Mouse (Mus musculus): ENCODE data around the gene Thap12. TPM values are rescaled to one million over a fixed set of nuclear protein-coding genes. Genes with fewer than 3 reads are reported as not detected.

The Thap12 gene
- 4.2 and 5.0 TPM in 2 replicates for polyA plus RNA-seq (2012; rRNA removed)

DNA sequence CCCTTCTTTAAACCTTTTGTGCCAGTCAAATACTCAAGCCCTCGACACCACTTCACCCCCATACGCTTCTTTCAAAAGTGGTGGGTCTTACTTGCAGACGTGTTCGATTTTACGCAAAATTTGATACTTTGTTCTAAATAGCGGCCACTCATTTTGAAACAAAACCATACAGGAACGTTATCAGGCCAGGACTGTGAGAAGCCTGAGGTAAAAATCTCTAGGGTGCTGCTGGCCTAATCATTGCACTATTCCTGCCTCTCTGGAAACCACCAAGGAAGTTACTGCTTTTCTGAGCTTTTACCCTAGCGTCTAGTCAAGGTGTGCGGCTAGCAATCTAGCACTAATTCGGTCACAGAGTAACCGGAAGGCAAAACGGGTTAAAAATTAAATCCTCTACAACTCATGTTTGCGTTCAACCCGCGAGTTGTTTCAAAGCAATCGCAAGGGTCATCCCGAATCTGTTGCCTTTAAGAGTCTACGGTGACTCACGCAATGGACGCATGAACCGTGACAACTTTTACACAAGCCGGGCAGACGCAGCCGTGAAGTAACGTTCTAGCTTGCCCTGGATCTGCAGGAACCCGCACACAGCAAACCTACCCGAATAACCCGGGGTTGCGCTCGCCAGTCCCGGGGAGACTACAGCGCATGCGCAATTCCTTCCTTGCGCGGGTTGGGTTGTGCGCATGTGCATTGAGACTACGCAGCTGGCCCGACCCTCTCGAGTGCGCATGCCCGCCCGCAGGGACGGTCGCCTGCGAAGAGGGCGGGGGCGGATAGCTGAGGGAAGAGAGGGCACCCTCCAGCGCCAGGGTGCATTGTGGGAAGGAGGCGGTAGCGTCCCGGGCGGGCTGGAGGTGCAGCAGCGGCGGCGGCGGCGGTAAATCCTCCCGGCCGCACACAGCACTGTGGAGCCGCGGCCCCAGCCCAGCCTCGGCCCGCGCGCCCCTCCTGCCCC, at the start of gene Thap12:
Gene Thap12, plus strand, starts transcription at position 821 of the 958 bp plus-strand sequence.
- H3K27ac ChIP-seq (ENCODE audit: insufficient read depth, low read length) = peak within 1 kb of the TSS; percentile 78
- DNase-seq (ENCODE audit: low read depth in 1 of 2, low spot score in 2 of 2) = peak; percentile 97 to 100
- TF ChIP-seq CTCF (IDR thresholded peaks at IDR 0.05; ENCODE audit: extremely low read depth, insufficient read depth, insufficient read length, insufficient replicate concordance) = peak; percentile 56; the same call in 1 of the 2 replicates
- peak; percentile 77 for TF ChIP-seq POLR2A (IDR thresholded peaks at IDR 0.05; ENCODE audit: low read depth, low read length)
- no peaks in the 10 kb centered on the region for H3K36me3 ChIP-seq (ENCODE audit: control insufficient read depth, insufficient read depth, low read length)
- peak within 1 kb of the TSS; percentile 73 for H3K4me3 ChIP-seq (ENCODE audit: extremely low read depth, insufficient read depth, insufficient read length)
- no peaks in the 10 kb centered on the region for H3K27me3 ChIP-seq (ENCODE audit: control insufficient read depth, insufficient read depth, low read length)
- H3K4me1 ChIP-seq (ENCODE audit: control insufficient read depth, insufficient read depth, insufficient read length) = peaks cover 3% of the 10 kb centered on the region; the same call in 1 of the 2 replicates
- 1% methylated on average over 65 of the region's 65 CpGs for WGBS

DNA sequence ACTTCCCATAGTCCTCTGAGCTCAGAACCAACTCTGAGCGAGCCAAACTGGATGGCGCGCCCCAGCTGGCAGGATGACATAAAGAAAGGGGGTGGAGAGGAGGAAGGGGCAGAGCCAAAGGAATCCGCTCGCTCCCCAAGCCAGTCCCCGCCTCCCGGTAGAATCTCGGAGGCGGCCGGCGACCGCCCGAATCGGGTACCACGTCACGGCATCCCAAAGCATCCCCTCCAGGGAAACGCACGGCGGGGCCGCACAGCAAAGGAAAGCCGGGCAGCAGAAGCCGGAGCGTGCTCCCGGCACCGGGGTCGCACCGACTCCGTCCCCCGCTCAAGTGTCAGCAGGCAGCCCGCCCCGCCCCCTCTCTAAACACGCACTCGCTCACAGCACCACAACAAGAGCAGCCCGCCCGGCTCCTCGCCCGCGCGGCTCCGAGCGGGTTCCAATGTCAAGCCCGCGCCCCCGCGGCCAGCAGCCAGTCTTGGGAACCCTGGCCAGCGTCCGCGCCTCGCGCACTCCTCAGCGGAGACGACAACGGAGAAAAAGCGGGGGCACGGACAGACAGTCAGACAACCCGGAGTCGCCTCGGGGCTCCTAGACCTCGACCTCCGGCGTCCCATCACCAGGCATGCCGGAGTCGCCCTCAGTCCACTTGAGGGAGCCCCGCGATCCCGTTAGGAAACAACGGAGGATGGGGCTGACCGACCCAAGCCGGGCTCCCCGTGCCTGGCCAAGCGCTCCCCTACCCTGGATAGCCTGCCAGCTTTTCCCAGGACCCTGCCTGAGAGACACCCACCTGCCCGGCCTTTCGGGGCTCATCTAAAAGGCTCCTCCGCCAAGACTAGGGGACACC, 47.0 kb upstream of the Thap12 start:
- Histone ChIP-seq H3K4me1 (ENCODE audit: control insufficient read depth, insufficient read depth, insufficient read length) (no peaks in the 10 kb centered on the region; the same call in 1 of the 2 replicates), H3K4me3 (ENCODE audit: extremely low read depth, insufficient read depth, insufficient read length) (peak overlapping the region; percentile 74), H3K27ac (ENCODE audit: insufficient read depth, low read length) (peak overlapping the region; percentile 81), H3K27me3 (ENCODE audit: control insufficient read depth, insufficient read depth, low read length) (no peaks in the 10 kb centered on the region), H3K36me3 (ENCODE audit: control insufficient read depth, insufficient read depth, low read length) (peaks cover 6% of the 10 kb centered on the region)
- DNase-seq (ENCODE audit: low read depth in 1 of 2, low spot score in 2 of 2) = peak; percentile 21 to 44
- WGBS = under 1% methylated on average over 66 of the region's 74 CpGs
- TF ChIP-seq POLR2A (IDR thresholded peaks at IDR 0.05; ENCODE audit: low read depth, low read length) (no peak), CTCF (IDR thresholded peaks at IDR 0.05; ENCODE audit: extremely low read depth, insufficient read depth, insufficient read length, insufficient replicate concordance) (no peak)

DNA sequence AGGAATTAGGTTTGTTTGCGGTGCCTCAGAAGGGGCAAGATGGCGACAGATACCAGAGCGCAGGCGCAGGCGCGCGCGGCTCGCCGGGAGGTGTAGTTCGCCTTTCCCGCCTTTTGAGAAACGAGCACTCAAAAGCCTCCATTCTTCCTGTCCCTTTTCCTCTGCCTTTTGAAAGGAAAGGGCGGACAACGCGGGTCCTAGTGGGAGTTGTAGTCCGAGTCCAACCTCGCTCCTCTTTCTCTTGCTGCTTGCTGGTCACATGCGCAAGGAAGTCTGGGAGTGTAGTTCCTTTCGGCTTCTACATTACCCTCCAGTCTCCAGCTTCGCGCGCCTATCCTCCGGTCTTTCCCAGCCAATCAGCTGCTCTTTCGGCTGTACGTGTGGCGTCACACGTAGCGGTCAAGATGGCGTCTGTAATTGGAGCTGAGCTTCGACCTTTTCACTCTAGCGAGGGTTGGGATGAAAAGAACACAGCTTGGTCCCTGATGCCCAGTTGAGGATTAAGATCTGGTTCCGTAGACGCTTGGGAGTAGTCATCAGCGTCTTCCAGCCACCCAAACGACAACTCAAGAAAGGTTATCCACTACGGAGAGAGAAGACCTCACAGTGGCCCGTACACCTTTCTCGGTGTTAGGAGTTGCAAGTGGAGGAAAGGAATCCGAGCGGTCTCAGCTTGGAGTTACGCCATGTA, 46.2 kb upstream of the Thap12 start, which contains the start of gene Emsy:
Gene Emsy, minus strand, starts transcription at position 253 of the 691 bp plus-strand sequence.
- Histone ChIP-seq H3K4me1 (ENCODE audit: control insufficient read depth, insufficient read depth, insufficient read length) (no peaks in the 10 kb centered on the region; the same call in 1 of the 2 replicates), H3K36me3 (ENCODE audit: control insufficient read depth, insufficient read depth, low read length) (peaks cover 6% of the 10 kb centered on the region), H3K27me3 (ENCODE audit: control insufficient read depth, insufficient read depth, low read length) (no peaks in the 10 kb centered on the region), H3K27ac (ENCODE audit: insufficient read depth, low read length) (peak within 1 kb of the TSS; percentile 83), H3K4me3 (ENCODE audit: extremely low read depth, insufficient read depth, insufficient read length) (peak within 1 kb of the TSS; percentile 74)
- peak; percentile 87 to 92 for DNase-seq (ENCODE audit: low read depth in 1 of 2, low spot score in 2 of 2)
- WGBS = under 1% methylated on average over 42 of the region's 42 CpGs
- TF ChIP-seq CTCF (IDR thresholded peaks at IDR 0.05; ENCODE audit: extremely low read depth, insufficient read depth, insufficient read length, insufficient replicate concordance) = no peak
- peak; percentile 85 for TF ChIP-seq POLR2A (IDR thresholded peaks at IDR 0.05; ENCODE audit: low read depth, low read length)

DNA sequence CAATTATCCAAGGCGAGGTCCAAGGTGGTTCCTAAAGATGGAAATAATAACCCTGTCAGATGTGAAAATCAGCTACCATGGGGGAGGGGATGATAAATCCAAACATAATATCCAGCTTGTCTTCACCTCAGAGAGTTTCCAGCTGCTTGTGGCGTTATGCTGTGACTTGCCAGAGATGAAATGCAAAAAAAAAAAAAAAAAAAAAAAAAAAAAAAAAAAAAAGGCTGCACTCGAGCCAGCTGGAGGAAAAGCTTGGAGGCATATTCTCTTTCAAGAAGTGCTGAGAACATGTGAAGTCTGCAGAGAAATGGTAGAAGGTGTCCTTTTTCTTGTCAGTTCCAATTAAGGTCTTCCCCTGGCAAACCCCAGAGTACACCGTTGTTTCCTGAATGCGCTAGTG, 37.7 kb upstream of the Thap12 start:
- Histone ChIP-seq H3K4me1 (ENCODE audit: control insufficient read depth, insufficient read depth, insufficient read length) (no peaks in the 10 kb centered on the region), H3K4me3 (ENCODE audit: extremely low read depth, insufficient read depth, insufficient read length) (no peak overlapping the region), H3K27me3 (ENCODE audit: control insufficient read depth, insufficient read depth, low read length) (no peaks in the 10 kb centered on the region), H3K36me3 (ENCODE audit: control insufficient read depth, insufficient read depth, low read length) (no peaks in the 10 kb centered on the region), H3K27ac (ENCODE audit: insufficient read depth, low read length) (no peak overlapping the region)
- 81% methylated on average over 5 of the region's 5 CpGs for WGBS
- TF ChIP-seq POLR2A (IDR thresholded peaks at IDR 0.05; ENCODE audit: low read depth, low read length) = no peak
- no peak for TF ChIP-seq CTCF (IDR thresholded peaks at IDR 0.05; ENCODE audit: extremely low read depth, insufficient read depth, insufficient read length, insufficient replicate concordance)
- DNase-seq (ENCODE audit: low read depth in 1 of 2, low spot score in 2 of 2) = no peak

DNA sequence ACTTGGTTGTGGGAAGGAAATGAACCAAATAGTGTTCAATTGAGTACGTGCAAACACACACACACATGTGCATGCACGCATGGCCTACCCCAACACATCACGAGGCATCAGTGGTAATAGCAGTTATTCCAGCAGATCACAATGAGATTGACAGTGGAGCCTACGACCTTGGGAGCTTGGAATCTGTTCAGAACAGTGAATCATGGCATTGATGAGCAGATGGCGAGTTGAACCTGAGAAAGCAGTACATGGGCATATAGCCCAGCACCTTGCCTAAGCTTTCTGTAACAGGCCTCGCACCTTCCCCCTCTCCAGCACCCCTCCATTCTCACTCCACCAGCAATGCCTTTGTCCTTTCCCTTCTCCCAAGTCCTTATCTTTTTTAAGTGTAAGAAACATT, 37.2 kb upstream of the Thap12 start:
- Histone ChIP-seq H3K4me3 (ENCODE audit: extremely low read depth, insufficient read depth, insufficient read length) (no peak overlapping the region), H3K36me3 (ENCODE audit: control insufficient read depth, insufficient read depth, low read length) (no peaks in the 10 kb centered on the region), H3K27me3 (ENCODE audit: control insufficient read depth, insufficient read depth, low read length) (no peaks in the 10 kb centered on the region), H3K4me1 (ENCODE audit: control insufficient read depth, insufficient read depth, insufficient read length) (no peaks in the 10 kb centered on the region), H3K27ac (ENCODE audit: insufficient read depth, low read length) (no peak overlapping the region)
- DNase-seq (ENCODE audit: low read depth in 1 of 2, low spot score in 2 of 2) = no peak
- WGBS = 90% methylated on average over 6 of the region's 6 CpGs
- TF ChIP-seq CTCF (IDR thresholded peaks at IDR 0.05; ENCODE audit: extremely low read depth, insufficient read depth, insufficient read length, insufficient replicate concordance) (no peak), POLR2A (IDR thresholded peaks at IDR 0.05; ENCODE audit: low read depth, low read length) (no peak)

Measured in spleen, adult 2 months (tissue).